Mouse (Mus musculus) megakaryocyte, embryonic 14.5 days (primary cell): ENCODE results near the gene Dst. TPM values are rescaled to one million over a fixed set of nuclear protein-coding genes. Genes with fewer than 3 reads are reported as not detected.

Experiments
- H3K27me3 ChIP-seq: replicated peaks from 2 replicates; pipeline ENCODE3; 2012; ENCODE audit warnings: inconsistent platforms
- H3K36me3 ChIP-seq: replicated peaks from 2 replicates; pipeline ENCODE3; 2012; ENCODE audit warnings: low read length, inconsistent platforms, mixed read lengths
- H3K4me1 ChIP-seq: 2 replicates; pipeline ENCODE4 v1.6.1; 2012; ENCODE audit warnings: inconsistent platforms
- H3K4me3 ChIP-seq: replicated peaks from 2 replicates; pipeline ENCODE3; 2012; ENCODE audit warnings: moderate library complexity, mild to moderate bottlenecking, inconsistent platforms
- H3K9me3 ChIP-seq: 2 replicates; pipeline ENCODE4 v1.6.1; 2012; ENCODE audit warnings: inconsistent platforms
- FLI1 ChIP-seq: IDR thresholded peaks from 2 replicates; pipeline ENCODE4 v1.6.1; 2012; ENCODE audit warnings: low read length, inconsistent platforms, mixed read lengths
- GATA1 ChIP-seq: IDR thresholded peaks from 3 replicates; pipeline ENCODE4 v1.6.1; 2012; ENCODE audit warnings: mixed read lengths, low read length, inconsistent platforms, borderline replicate concordance
- polyA plus RNA-seq: library from polyadenylated mRNA; stranded (reverse); fragments of >175 nt; gene quantifications from 2 replicates; pipeline ENCODE4 v1.2.3, GENCODE M21; 2012; ENCODE audit warnings: low replicate concordance; ENCODE audit not compliant: insufficient read depth

Dst gene
- polyA plus RNA-seq, 1 experiment = 4.2 TPM

DNA sequence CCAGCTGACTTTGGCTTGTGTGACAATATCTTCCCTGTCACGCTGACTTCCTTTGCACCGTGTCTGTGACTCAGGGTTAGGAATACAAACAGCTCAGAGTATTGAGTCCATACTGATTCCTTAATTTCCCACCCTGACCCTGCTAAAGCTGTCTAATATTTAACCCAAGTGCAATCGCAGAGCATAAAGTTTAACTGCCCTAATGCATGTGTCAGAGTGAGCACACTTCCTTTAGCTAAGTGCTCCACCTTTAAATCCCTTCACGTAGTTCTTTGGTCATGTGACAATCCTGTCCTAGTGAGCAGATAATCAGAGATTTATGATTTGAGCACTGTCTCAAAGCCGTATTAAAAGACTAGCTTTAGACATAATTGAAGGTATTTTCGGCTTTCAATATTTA, 212.6 kb downstream of the Dst start:
- Histone ChIP-seq H3K4me1 (0 out of 2 replicates have a peak, but pooled peaks cover 3% of the 10 kb centered on the region), H3K27me3 (peaks cover 2% of the 10 kb centered on the region), H3K4me3 (no peak overlapping the region), H3K36me3 (no peaks in the 10 kb centered on the region), H3K9me3 (no peaks in the 10 kb centered on the region)
- TF ChIP-seq GATA1 (no peak), FLI1 (no peak)

DNA sequence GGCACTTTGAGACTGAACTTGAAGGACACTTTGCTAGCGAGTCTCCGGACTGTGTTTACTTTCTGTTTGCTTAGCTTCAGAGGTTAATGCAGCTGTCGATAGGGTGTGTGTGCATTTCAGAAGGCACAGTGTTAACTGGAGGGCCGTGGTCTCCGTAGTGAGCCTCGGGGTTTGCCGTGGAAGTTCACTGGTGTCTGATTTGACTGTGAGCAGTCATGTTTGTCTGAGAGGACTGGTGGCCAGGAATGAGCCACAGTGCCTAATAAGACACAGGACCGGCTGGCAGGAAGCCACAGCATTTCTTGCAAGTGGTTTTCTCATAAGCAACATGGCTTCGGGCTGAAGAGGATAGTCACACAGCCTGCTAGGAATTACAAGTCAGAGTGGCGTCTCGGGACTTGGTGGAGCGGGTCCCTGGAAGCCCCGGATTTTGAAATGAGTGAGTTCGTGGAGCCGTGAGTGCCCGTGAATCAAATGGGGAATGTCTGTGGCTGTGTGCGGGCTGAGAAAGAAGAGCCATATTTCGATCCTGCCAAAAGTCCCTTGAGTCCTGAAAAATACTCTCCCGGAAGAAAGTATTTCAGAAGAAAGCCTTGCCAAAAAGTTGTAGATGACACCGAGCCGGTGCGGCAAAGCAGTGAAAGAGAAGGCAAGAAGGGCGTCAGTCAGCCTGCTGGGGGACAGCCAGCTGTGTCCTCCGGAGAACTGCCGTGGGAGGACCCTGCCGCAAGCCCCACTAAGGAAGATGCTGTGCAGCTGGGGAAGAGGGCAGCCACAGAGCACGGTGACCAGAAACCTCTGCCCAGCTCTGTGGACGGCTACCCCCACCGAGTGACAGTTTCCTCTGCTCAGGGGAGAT, 213.4 kb downstream of the Dst start:
- Histone ChIP-seq H3K4me3 (no peak overlapping the region), H3K9me3 (no peaks in the 10 kb centered on the region), H3K36me3 (no peaks in the 10 kb centered on the region), H3K27me3 (peaks cover 2% of the 10 kb centered on the region), H3K4me1 (0 out of 2 replicates have a peak, but pooled peaks cover 3% of the 10 kb centered on the region)
- TF ChIP-seq GATA1 (no peak), FLI1 (no peak)

DNA sequence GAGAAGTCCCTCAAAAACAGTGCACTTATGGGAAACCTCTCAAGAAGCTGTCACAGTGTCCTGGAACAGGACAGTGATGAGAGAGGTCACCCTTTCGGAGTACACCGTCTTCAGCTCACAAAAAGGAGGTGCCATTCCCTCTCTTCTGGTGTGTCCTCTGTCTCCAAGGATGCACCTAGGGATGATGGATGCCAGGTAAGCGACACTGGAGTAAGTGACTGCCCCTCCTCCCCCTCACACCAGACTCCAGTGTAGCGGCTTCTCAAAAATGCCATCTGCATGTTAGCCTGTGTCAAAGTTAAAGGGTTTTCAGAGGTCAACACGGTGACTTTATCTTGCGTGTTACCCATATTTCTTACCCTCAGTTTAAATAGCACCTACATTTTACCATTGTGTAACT, 214.2 kb downstream of the Dst start:
- H3K4me3 ChIP-seq = no peak overlapping the region
- no peaks in the 10 kb centered on the region for H3K9me3 ChIP-seq
- 0 out of 2 replicates have a peak, but pooled peaks cover 3% of the 10 kb centered on the region for H3K4me1 ChIP-seq
- no peaks in the 10 kb centered on the region for H3K36me3 ChIP-seq
- TF ChIP-seq FLI1 (no peak), GATA1 (no peak)
- H3K27me3 ChIP-seq = peaks cover 2% of the 10 kb centered on the region

DNA sequence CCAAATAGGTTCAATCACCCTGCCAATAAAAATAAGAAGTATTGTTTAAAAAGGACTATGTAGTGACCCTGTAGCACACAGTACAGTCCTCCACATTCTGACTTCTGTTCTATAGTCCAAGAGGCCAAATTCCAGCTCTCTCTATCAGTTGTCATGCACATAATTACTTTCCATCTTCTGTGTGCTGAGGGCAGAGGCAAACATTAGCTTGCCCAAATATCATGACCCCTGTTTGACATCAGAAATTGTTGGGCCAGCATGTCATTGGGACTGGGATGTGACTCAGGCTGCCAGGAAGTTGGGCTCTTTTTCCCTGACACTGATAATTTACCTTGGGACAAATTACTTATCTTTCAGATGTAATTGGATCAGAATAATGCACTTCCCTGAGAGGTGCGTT, 214.9 kb downstream of the Dst start:
- peaks cover 2% of the 10 kb centered on the region for H3K27me3 ChIP-seq
- no peaks in the 10 kb centered on the region for H3K9me3 ChIP-seq
- H3K4me1 ChIP-seq = peaks cover 6% of the 10 kb centered on the region; the same call in 1 of the 2 replicates
- no peaks in the 10 kb centered on the region for H3K36me3 ChIP-seq
- no peak for TF ChIP-seq GATA1
- no peak for TF ChIP-seq FLI1
- no peak overlapping the region for H3K4me3 ChIP-seq

DNA sequence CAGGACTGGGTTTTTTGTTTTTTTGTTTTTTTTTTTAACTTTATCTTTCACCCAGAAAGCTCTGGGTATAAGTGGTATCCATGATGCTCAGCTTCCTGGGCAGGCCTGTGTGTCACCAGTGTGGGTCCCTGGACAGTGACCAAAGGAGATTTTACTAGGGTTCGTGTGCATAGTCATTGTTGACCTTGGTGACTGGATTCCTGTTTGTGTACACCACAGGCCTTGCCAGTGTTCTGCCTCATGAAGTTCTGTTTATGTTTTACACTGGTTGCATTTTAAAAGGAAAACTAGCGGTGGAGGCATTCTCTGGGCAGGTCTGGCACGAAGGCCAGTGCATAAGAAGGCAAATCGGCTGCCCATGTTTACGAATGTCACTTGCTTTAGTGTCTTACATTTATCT, 215.3 kb downstream of the Dst start:
- H3K4me3 ChIP-seq = no peak overlapping the region
- no peaks in the 10 kb centered on the region for H3K36me3 ChIP-seq
- no peaks in the 10 kb centered on the region for H3K9me3 ChIP-seq
- H3K27me3 ChIP-seq = peaks cover 2% of the 10 kb centered on the region
- TF ChIP-seq GATA1 (no peak), FLI1 (no peak)
- H3K4me1 ChIP-seq = peaks cover 10% of the 10 kb centered on the region; the same call in 1 of the 2 replicates

DNA sequence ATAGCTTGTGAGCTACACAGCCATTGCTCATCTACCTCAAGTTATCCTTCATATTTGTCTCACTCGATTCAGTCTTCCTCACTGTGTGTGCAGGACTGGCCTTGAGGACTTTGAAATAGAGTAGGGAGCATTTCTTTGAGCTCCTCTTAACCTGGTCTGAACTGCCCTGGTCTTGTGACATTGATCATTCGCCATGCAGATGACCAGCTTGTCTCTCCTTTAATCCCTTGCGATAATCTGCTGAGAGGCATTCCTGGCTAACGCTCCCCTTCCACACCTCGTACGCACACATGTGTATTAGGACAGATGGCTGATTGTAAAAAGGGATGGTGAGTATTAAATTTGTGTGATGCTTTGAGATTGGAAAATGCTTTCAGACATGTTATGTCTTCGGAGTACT, 216.4 kb downstream of the Dst start:
- no peaks in the 10 kb centered on the region for H3K36me3 ChIP-seq
- no peak for TF ChIP-seq FLI1
- no peak for TF ChIP-seq GATA1
- H3K4me1 ChIP-seq = peaks cover 11% of the 10 kb centered on the region; the same call in 1 of the 2 replicates
- H3K4me3 ChIP-seq = no peak overlapping the region
- no peaks in the 10 kb centered on the region for H3K9me3 ChIP-seq
- H3K27me3 ChIP-seq = peaks cover 2% of the 10 kb centered on the region

DNA sequence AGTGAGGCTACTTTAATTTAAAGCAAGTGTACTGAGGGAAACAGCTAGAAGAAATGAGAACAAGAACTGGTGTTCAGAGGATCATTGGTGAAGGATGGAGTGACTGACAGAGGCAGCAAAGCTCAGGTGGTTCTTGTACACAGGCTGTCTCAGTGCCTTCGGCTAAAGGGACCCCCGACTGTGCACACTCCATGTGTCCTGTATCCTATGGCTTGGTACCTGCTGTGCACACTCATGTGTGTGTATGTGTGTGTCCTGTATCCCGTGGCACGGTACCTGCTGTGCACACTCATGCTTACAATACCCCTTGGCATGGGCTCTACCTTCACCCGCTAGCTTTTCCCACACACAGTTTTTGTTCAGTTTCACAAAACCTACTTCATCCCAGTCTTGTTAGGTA, 217.1 kb downstream of the Dst start:
- H3K36me3 ChIP-seq = no peaks in the 10 kb centered on the region
- peaks cover 11% of the 10 kb centered on the region; the same call in 1 of the 2 replicates for H3K4me1 ChIP-seq
- TF ChIP-seq GATA1 = no peak
- TF ChIP-seq FLI1 = no peak
- no peaks in the 10 kb centered on the region for H3K9me3 ChIP-seq
- peaks cover 2% of the 10 kb centered on the region for H3K27me3 ChIP-seq
- H3K4me3 ChIP-seq = peak overlapping the region; percentile 39

DNA sequence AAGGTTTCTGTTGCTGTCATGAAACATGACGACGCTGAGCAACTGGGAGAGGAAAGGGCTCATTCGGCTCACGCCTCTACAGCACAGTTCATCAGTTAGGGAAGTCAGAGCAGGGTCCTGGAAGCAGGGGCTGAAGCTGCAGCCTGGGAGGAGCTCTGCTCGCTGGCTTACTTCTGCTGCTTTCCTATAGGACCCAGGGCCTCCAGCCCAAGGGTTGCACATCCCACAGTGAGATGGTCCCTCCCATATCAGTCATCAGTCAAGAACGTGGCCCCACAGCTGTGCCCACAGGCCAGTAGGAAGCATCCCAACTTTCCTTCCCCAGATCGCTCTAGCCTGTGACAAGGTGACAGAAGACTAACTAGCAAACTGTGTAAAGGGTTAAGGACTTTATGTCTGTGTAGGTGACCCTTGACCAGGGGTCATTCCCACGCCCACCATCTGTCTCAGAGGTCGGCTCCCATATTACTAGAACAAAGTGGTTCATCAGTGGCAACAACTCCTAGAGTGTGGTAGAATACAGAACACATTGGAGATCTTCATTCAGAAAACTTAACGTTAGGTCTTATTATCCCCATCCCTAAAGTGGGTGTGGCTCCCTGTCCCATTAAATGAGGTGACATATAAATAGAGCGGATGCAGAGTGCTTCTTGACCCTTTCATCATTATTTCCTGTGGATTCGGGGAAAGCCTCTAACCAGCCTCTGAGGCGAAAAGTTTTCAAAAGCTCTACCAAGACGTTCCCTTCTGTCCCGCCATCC, 219.9 kb downstream of the Dst start:
- Histone ChIP-seq H3K27me3 (peaks cover 2% of the 10 kb centered on the region), H3K4me3 (no peak overlapping the region), H3K36me3 (no peaks in the 10 kb centered on the region), H3K4me1 (peaks cover 23% of the 10 kb centered on the region), H3K9me3 (no peaks in the 10 kb centered on the region)
- TF ChIP-seq FLI1 (no peak), GATA1 (no peak)

DNA sequence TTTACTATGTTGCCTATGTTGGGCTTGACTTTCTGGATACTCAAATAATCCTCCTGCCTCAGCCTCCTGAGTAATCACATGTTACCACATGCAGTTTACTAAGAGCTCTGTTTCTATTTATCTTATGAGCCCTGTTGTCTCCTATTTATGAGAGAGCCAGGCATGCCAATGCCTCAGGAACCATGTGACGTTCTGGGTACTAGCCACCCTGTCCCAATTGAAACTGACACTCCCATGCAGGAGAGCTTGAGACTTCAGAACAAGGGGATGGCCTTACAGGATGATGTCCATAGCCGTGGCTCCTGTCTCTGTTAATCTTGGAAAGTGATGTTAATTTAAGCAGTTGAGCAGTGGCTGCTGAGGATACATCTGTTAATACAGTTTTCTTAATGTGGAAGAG, 220.8 kb downstream of the Dst start:
- peaks cover 2% of the 10 kb centered on the region for H3K27me3 ChIP-seq
- H3K36me3 ChIP-seq = no peaks in the 10 kb centered on the region
- TF ChIP-seq FLI1 = no peak
- TF ChIP-seq GATA1 = no peak
- H3K9me3 ChIP-seq = no peaks in the 10 kb centered on the region
- H3K4me3 ChIP-seq = no peak overlapping the region
- peaks cover 23% of the 10 kb centered on the region for H3K4me1 ChIP-seq

DNA sequence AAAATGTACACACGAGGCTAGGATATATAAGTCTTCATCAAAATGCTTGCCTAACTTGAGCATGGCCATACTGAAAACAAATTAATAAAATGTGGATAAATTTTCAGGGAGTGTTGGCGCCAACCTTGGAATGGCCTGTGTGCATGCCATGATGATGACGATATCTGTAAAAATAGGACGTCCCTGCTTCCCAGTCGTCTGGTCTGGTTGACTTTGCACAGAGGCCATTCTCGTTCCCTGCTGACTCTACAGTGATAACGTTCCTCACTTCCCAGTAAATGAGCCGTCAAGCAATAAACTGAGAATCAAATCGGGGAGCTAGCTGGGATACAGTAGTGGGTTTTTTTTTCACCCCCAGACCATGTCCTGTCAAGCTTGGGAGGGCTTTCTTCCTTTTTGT, 221.7 kb downstream of the Dst start:
- Histone ChIP-seq H3K4me3 (no peak overlapping the region), H3K4me1 (peaks cover 23% of the 10 kb centered on the region), H3K27me3 (peaks cover 2% of the 10 kb centered on the region), H3K36me3 (no peaks in the 10 kb centered on the region), H3K9me3 (no peaks in the 10 kb centered on the region)
- TF ChIP-seq GATA1 (no peak), FLI1 (no peak)
